Mouse (Mus musculus) C2C12 (cell line): ENCODE data around the gene Arhgef19.

Experiments used
- CEBPB ChIP-seq: IDR thresholded peaks from one replicate; pipeline ENCODE4 v1.6.1; 2011; ENCODE audit warnings: low read depth, mild to moderate bottlenecking, control low read depth, moderate library complexity
- CTCF ChIP-seq: IDR thresholded peaks from one replicate; pipeline ENCODE4 v1.5.1; 2011; ENCODE audit not compliant: control insufficient read depth, insufficient read depth, insufficient read length
- MAX ChIP-seq: IDR thresholded peaks from one replicate; pipeline ENCODE4 v1.6.1; 2011; ENCODE audit warnings: mild to moderate bottlenecking, control low read depth
- MYOD1 ChIP-seq: IDR thresholded peaks from one replicate; pipeline ENCODE4 v1.6.1; 2011; ENCODE audit warnings: low read depth; ENCODE audit not compliant: control insufficient read depth, insufficient read length
- MYOG ChIP-seq: IDR thresholded peaks from one replicate; pipeline ENCODE4 v1.6.1; 2011; ENCODE audit not compliant: control insufficient read depth, insufficient read length; ENCODE audit errors: extremely low read depth
- USF1 ChIP-seq: IDR thresholded peaks from one replicate; pipeline ENCODE4 v1.6.1; 2011; ENCODE audit warnings: low read depth, mild to moderate bottlenecking, control low read depth, moderate library complexity

DNA sequence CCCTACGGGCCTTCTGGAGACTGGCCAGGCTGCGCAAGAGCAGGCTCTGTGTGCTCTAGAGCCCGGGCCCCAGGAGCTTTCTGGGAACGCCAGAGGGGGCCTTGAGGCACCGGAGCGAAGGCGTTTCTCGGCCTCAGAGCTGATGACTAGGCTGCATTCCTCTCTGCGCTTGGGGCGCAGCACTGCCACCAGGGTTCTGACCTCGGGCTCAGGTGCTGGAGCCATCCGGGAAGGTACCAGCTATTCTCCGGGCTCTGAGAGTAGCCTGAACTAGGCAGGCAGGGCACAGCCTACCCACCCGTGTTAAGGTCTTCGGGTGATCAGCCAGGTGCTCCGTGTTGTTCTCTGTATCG lies 7.7 kb downstream of the Arhgef19 start:
- TF ChIP-seq CTCF (no peak), MAX (no peak), USF1 (no peak), MYOD1 (no peak), MYOG (no peak), CEBPB (no peak)
